Mouse (Mus musculus) CH12.LX (cell line): ENCODE data around the gene Kcnj1.

Source experiments
- CTCF ChIP-seq, 2 experiments: IDR thresholded peaks in 1 of 2; conservative IDR thresholded peaks in 1 of 2; 2 replicates each; pipeline ENCODE4 v1.5.1; 2011 to 2012; ENCODE audit warnings: low read depth in 2 of 2, low read length in 2 of 2, improper control_type of control experiment in 1 of 2, inconsistent platforms in 1 of 2, mild to moderate bottlenecking in 1 of 2, moderate library complexity in 1 of 2
- KAT2A ChIP-seq: IDR thresholded peaks from 2 replicates; pipeline ENCODE4 v1.6.1; 2012; ENCODE audit warnings: low read length, improper control_type of control experiment, inconsistent platforms; ENCODE audit not compliant: insufficient replicate concordance
- POLR2A ChIP-seq: IDR thresholded peaks from 2 replicates; pipeline ENCODE4 v1.6.1; 2011; ENCODE audit warnings: low read depth, mild to moderate bottlenecking, improper control_type of control experiment, low read length
- RCOR1 ChIP-seq: conservative IDR thresholded peaks from 2 replicates; pipeline ENCODE4 v1.6.1; 2012; ENCODE audit warnings: low read depth, mild to moderate bottlenecking, inconsistent platforms, low read length, improper control_type of control experiment
- USF1 ChIP-seq: IDR thresholded peaks from 2 replicates; pipeline ENCODE4 v1.6.1; 2014; ENCODE audit warnings: low read depth, mild to moderate bottlenecking, inconsistent platforms, low read length, improper control_type of control experiment

DNA sequence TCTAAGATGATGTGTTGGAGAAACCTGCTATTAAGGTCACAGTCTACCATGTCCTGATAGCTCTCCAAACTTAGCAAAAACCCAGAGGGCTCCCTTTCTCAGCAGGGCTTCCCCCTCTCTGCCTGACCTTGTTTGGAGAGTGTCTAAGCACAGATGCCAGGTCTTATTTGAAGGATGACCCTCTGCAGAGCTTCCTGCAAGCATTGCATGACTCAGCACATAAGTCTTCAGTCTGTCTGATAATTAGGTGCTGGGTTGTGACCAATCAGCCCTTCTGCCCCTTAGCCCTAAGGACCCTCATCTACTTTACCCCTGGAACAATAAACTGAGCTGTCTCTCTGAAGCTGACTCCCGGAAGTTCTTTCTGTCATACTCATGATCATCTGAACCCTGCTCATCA is 11.5 kb upstream of the Kcnj1 start:
- no peak for TF ChIP-seq USF1
- TF ChIP-seq CTCF (conservative IDR thresholded peaks at IDR 0.05 in 1 of 2, IDR thresholded peaks at IDR 0.05 in 1 of 2; ENCODE audit: low read depth in 2 of 2, low read length in 2 of 2) = no peak
- no peak for TF ChIP-seq KAT2A
- no peak for TF ChIP-seq POLR2A
- TF ChIP-seq RCOR1 = no peak
